Mouse (Mus musculus): ENCODE results near the gene Ghrhr.

The Ghrhr gene

GRCm38 (mm10) chr6:55376076-55376475 lies at the start of gene Ghrhr:
TSS of gene Ghrhr (plus strand) at chr6:55376295.
- DNase-seq, result no peak

GRCm38 (mm10) chr6:55326299-55326698 lies 49.8 kb upstream of the Ghrhr start:
- no peak for DNase-seq

GRCm38 (mm10) chr6:55327326-55327725 lies 48.8 kb upstream of the Ghrhr start:
- DNase-seq, result no peak

DNA sequence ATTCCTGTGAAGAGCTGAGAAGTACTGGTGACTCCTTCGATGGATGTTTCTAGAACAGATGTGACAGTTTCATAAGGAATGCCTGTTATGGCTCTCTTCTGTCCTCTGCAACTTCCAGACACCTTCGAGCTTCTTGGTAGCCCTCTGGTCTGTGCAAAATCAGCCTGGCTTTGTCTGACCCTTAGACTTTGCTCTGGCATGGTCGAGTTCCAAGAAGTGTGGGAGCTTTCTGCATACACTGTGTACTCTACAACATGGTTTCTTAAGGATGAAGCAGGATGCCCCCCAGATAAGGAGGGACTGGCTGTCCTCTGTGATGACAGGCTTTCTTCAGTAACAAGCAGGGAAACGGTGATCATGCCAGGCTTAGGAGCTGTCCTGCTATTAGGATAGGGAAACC lies 47.9 kb upstream of the Ghrhr start:
- no peak for DNase-seq

- DNase-seq, result no peak
These were observed 44.8 kb upstream of the Ghrhr start for GRCm38 (mm10) chr6:55331315-55331714.

DNA sequence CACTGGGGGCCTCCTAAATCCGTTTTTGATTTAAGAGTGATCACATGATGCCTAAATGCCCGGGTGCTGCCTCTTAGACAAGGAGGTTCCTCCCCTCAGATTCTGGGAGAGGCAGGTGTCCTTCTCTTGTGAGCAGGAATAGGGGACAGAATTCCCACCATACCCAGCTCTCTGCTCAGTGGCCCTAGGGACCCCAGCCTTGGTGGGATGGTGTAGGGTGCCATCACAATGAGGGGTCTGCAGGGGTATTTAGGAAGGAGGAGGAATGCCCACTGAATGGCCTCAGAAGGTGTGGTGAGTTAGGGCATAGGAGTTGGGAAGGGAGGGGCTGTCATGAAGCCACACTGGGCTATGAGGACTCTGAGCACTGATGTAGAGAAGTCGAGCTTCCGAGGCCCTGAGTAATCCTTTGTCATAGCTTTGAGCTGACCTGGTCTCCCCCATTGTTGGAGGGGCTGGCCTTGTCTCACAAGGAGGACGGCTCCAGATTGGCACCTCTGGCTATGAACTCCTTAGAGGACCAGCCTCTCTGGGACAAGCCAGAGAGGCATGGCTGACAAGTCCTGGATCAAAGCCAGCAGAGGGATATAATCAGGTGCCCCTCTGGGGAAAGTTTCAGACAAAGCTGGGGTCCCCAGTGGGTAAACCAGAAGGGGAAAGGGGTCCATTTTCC lies 43.9 kb upstream of the Ghrhr start:
- no peak for DNase-seq

GRCm38 (mm10) chr6:55332773-55333109 lies 43.4 kb upstream of the Ghrhr start:
- no peak for DNase-seq

- DNase-seq, result no peak
These were observed 40.0 kb upstream of the Ghrhr start, which contains the start of gene Aqp1 for GRCm38 (mm10) chr6:55335989-55336514. TSS of gene Aqp1 (plus strand) at chr6:55336432.

DNA sequence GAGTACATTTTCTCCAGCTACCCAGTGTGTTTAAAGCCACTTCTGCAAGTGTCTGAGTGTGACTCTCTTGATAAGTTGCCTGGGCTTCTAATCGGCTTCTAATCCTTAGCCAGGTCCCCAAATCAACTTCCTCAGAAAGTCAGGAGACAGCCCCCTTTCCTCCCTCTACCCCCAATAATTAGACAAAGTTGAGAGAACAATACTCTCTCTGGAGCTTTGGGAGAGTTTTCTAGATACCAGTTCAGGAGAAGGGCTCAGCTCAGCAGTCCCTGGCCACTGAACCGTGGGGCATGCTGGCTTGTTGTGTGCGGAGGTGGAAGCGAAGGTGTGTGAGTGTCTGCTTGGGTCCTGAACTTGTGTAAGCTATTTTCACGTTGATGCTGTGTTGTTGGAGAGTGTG lies 38.9 kb upstream of the Ghrhr start:
- DNase-seq, result no peak

DNA sequence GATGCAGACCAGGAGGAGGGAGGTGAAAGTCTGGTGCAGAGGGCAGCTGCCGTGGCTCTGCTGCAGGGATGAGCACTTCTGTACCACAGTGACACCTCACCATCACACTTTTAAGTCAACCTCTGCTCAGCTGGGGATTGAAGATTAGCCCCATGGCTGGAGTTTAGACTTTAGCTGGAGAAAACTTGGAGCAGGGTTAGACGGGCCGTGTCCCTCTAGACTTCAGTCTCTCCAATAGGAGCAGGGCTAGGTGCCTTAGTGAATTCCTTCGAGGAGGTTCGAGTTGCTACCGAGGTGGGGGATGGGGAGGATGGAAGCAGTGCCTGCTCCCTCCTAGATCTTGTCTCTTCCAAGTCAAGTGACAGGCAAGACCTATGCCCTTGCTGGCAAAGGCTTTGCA lies 38.0 kb upstream of the Ghrhr start:
- no peak for DNase-seq

- no peak for DNase-seq
These were observed 36.9 kb upstream of the Ghrhr start for GRCm38 (mm10) chr6:55338934-55339825.

DNA sequence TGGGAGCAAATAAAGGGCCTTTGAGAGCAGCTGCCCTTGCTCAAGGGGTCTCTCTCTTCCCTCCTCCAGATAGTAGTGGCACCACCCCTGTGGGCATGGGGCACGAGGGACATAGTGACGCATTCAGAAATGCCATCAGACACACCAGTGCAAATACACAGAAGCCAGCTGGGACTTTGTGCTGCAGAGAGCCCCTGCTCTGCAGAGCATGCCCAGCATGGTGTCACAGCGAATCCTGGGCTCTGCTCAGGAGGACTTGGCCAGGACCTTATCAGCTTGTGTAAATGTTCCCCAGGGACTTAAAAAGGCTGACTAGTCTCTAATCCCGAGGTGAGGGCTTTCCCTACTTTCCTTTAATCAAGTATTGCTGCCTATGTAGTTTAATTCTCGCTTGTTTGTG lies 34.4 kb upstream of the Ghrhr start:
- no peak for DNase-seq

- no peak for DNase-seq
These were observed 33.8 kb upstream of the Ghrhr start for GRCm38 (mm10) chr6:55342328-55342727.

DNA sequence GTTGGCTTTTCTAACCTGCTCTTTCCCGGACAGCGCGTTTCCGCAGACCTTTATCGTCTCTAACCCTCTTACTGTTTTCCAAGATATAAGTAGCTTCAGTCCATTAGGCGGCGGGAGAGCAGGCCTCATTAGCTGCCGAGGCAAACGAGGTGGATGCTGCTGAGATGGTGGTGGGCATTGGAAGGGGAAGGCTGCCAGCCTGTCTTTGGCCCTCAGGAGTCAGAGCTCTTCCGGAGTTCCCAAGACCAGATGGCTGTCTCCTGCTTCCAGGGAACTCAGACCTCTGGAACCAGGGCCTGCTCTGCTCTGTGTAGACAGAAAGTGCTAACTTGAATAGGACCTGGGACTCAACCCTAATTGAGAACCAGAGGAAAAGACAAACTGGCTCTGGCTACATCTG lies 32.6 kb upstream of the Ghrhr start:
- DNase-seq, result no peak

GRCm38 (mm10) chr6:55344291-55345016 lies 31.6 kb upstream of the Ghrhr start:
- DNase-seq, result no peak

DNA sequence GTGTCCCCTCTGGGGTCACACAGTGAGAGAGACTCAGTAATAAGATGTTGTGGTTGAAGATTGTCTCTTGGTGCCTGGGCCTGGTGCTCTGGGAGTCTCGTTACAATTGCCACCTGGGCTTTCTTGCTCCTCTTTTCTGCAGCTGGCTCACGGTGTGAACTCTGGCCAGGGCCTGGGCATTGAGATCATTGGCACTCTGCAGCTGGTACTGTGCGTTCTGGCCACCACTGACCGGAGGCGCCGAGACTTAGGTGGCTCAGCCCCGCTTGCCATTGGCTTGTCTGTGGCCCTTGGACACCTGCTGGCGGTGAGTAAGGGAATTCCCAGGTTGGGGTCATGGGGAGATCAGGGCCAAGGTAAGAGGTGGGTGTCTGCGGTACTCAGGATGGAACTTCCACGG lies 30.8 kb upstream of the Ghrhr start:
- DNase-seq, result no peak

DNA sequence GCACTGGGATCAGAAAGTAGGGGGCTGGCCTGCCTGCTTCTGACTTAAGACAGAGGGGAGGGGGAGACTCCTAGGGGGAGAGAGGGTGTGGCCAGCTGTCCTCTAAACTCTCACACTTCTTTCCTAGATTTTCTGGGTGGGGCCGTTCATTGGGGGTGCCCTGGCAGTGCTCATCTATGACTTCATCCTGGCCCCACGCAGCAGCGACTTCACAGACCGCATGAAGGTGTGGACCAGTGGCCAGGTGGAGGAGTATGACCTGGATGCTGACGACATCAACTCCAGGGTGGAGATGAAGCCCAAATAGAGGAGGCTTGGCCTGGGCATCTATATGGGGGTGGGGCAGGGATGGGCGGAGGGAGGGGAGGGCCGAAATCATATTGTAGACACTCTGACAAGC lies 29.6 kb upstream of the Ghrhr start:
- DNase-seq, result no peak

DNA sequence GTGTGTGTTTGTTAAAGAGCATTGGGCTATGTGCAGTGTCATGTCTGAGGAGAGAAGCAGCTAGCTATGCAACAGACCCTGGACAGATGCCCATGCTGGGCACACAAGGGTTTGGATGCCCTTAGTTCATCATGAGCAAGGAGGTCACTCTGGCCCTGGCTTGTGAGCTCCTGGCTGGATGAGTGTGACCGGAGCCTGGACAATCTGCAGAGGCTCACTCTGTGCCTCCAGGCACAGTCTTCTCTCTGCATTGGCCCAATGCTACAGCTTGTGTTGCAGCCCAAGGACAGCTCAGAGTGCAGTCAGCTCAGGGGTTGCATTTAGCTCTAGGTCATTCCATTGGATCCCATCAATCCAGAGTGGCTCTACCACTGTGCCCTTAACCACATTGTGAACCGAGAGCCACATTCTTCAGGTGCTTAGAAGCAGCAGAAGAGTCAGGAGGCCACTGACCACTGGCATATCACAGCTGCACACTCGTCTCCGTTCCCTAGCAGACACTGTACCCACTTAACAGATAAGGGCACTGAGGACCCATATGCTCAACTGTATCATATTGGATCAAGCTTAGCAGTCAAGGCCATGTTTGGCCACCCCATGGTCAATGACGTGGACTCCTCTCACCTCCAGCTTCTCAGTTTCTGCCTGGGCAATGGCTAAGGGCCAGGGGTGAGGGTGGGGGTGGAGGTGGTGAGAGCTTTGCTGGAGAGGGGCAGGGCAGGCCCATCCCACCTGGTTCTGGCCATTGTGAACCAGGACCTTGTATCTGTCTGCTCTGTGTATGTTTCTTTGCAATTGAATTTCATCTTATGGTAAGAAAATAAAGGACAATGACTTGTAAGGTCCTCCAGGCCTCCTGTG lies 28.2 kb upstream of the Ghrhr start:
- DNase-seq, result no peak

- DNase-seq, result no peak
These were observed 26.9 kb upstream of the Ghrhr start for GRCm38 (mm10) chr6:55349231-55349630.

- DNase-seq, result no peak
These were observed 25.6 kb upstream of the Ghrhr start for GRCm38 (mm10) chr6:55350383-55350952.

GRCm38 (mm10) chr6:55351712-55352111 lies 24.4 kb upstream of the Ghrhr start:
- DNase-seq, result no peak

All from right cerebral cortex, postnatal 4 days (tissue).